Mouse (Mus musculus) thymus, postnatal 36 days (tissue): ENCODE results near the gene Otop3.

Experiments
- DNase-seq, 2 experiments: peaks; one replicate each; pipeline ENCODE4 v3.0.0; 2022; ENCODE audit warnings: mixed read lengths in 2 of 2

Gene Otop3

DNA sequence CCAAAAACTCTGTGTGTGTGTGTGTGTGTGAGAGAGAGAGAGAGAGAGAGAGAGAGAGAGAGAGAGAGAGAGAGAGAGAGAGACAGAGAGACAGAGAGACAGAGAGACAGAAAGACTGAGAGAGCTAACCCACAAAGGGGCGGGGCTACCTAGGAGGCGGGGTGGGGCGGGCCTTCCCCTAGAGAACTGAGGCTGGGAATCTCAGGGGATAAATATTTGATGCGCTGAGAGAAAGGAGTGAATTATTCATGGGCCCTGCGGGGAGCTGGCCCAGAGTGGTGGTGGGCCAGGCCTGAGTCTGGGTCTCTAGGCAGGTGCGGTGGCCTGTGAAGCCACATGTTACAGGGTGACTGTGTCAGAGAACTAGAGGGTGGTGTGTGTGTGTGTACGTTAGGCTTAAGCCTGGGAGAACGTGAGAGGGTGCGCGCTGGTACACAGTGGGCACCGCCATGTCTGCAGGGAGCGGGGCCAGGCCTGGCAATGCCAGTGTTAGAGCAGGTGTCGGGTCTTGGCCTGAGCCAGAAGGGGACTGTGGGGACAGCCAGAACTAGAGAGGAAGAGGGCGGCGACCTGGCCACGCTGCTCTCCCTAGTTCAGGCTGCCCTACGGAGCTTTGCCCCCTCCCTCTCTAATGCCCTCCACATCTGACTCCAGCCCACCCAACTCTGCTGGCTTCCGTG, 14.7 kb upstream of the Otop3 start:
- DNase-seq: no peak

DNA sequence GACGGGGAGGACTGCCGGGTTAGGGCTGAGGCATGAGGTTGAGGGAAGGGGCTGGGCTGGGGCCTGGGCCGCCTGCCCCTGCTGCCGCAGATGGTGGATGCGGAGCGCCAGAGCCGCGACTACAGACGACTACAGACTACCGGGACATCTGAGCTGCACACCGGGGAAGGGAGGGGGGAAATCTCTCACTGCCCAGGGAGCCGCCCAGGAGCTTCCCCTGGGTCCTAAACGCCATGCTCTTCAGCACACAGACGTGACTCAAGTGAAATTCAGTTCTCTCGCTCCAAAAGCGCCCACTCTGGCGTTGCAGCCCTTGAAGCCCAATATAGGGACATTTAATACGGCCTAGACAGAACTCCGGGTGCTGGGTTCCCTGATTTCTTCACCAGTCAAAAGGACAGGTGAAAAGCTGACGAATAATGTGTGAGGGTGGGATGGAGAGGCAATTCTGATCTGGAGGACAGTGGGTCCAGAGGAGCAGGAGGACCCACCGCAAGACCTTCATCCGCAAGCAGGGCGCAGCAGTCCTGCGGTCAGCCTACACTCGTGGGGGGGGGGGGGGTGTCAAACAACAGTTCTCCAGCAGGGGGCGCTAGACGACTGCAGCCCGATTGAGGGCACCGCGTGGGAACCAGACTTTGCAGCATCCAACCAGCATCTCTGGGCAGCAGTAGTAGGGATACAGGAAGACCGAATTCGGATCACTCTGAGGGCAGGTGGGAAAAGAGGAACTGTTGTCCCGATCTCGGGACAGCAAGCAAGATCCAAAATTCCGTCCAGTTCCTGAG, 12.4 kb upstream of the Otop3 start, which contains the start of gene Ush1g:
TSS of gene Ush1g (minus strand) at position 136 of the 788 bp plus-strand sequence.
- peak; percentile 39 to 40 for DNase-seq

DNA sequence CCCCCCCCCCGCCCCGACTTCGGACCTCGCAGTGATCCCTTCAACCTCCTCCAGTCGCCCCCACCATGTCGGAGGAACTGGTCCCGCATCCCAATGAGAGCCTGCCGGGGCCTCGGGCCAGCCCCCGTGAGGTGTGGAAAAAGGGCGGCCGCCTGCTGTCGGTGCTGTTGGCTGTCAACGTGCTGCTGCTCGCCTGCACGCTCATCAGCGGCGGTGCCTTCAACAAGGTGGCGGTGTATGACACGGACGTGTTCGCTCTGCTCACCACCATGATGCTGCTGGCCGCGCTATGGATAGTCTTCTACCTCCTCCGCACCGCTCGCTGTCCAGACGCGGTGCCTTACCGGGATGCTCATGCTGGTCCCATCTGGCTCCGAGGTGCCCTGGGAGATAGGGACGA, 11.2 kb upstream of the Otop3 start:
- no peak for DNase-seq

DNA sequence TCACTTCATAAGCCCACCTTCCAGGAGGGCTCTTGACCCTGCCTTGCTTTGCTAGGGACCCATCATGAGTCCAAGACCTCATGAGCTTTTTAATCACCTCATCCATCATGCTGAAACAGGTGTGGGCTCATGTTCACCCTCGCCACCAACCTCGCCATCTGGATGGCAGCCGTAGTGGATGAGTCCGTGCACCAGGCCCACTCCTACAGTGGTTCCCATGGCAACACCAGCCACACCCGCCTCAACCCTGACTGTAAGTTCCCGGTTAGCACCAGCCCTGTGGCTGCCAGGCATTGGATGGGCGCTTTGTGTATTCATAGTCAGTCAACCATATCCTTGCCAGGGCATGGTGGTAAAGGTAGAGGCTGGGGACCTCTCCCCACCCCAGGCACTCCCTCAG, 7.8 kb upstream of the Otop3 start:
- DNase-seq: no peak

DNA sequence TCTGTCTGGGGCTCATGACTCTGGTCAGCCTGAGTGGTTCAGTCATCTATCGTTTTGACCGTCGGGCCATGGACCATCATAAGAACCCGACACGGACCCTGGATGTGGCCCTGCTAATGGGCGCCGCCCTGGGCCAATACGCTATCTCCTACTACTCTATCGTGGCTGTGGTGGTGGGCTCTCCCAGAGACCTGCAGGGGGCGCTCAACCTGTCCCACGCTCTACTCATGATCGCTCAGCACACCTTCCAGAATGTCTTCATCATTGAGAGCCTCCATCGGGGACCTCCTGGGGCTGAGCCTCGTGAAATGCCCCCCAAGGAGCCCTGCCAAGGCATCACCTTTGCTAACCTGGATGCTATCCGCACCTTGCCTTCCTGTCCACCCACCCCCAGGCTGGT, 5.2 kb upstream of the Otop3 start:
- peak in 1 of 2 experiments; percentile 39 for DNase-seq

DNA sequence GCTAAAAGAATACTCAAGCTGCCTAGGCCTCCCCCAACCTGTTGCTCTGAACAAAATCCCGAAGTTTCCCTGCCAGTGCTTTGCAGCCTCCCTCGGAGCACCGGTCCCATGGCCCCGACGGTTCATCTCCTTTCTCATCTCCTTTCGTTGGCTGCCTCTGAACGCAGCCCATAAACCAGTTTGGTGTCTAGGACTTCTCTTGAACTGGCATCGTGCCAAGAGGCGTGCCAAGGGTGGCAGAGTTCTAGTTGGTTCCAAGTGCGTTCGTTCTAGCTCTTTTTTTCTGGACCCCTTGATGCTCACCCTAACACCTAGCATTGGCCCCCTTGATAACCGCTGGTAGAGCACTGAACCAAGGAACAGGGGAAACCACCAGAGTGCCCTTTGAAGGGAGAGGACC, 692 bp downstream of the Otop3 start:
- DNase-seq: no peak

DNA sequence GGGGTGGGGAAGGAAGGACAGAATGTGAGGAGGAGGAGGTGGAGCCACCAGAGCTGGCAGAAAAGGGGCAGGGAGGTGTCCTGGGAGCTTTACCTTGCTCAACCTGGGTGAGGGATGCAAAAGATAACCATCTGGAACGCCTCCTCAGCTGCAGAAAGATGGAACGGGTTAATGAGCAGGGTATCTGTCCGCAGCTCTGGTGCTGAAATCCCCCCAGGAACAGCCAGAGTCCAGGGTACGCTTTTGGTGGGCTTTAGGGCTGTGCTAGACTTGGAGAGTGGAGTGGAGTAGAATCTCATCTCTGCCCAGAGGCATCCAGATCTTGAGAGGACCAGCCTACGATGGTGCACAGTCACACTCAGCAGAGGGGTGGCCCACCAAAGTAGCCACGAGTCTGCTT, 1.6 kb downstream of the Otop3 start:
- no peak for DNase-seq

DNA sequence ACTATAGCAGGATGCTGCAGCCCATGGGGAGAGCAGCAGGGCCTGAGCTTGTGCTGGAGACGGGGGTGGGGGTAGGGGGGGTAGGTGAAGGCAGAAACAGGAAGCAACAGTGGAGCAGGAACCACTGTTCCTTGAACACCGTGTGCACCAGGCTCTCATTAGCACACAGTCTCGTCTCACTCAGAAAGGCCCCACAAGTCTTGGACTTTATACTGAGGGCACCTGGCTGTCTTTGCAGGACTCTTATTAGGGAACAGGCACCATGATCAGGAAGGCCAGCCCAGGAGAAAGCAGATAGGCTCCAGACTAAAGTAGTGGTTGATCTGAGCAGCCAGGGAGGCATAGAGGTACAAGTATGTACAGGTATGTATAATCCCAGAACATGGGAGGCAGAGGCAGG, 2.8 kb downstream of the Otop3 start:
- no peak for DNase-seq

DNA sequence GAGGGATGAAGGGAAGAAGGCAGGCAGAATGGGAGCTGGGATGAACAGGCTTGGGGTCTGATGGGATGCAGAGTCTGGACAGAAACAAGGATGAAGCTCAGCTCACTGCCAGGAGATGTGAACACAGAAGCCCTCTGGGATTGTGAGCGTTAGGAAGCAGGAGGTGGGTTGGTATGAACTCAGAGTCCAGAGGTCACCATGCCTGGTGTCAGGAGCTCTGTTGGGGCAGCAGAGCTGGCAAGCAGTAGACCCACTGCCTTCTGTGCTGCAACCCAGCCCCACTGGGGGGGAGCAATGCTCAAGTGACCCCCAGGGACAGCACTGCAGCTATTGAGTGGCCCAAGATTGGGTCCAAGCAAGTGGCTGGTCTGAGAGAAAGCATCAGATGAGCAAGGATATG, 3.3 kb downstream of the Otop3 start:
- DNase-seq: no peak

DNA sequence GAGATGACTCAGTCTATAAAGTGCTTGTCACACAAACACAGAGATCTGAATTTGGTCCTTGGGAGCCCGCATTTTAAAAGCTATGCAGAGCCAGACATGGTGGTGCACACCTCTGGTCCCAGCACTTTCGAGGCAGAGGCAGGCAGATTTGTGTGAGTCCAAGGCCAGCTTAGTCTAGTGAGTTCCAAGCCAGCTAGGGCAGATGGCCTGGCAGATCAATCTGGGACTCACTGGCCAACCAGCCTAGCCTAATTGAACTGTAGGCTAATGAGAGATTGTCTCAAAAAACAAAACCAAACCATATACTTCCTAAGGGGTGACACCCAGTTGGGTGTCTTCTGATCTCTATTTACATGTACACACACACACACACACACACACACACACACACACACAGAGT, 6.7 kb downstream of the Otop3 start:
- no peak for DNase-seq

DNA sequence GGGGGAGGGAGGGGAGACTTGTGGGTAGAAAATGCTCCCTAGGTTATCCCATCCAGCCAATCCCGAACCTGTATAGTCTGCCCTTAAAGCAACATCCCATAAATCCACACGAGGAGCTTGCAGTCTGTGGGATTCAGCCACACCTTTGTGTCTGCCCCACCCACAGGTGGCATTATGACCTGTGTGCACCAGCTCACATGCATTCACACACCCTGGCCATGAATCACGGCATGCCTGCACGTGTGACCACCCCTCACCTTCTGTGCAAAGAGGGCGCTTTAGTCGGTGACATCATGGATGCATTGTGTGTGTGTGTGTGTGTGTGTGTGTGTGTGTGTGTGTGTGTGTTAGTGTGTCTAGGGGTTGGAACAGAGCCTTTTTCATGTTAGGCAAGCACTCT, 7.3 kb downstream of the Otop3 start:
- no peak for DNase-seq

DNA sequence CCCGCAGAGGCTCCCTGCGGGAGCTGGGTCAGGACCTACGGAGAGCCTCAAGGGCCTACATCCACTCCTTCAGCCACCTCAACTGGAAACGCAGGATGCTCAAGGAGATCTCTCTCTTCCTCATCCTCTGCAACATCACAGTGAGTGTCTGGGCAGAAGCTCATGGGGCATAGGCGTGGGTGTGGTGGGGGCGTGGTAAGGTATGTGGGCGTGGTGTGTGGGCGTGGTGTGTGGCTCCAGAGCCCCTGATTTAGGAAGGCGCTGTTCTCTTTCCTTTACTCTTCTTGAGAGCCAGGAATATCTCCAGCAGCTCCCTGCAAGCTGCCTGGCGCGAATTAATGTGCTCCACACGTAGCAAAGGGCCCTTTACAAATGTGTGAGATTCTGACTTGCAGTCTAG, 10.4 kb downstream of the Otop3 start:
- DNase-seq: no peak

DNA sequence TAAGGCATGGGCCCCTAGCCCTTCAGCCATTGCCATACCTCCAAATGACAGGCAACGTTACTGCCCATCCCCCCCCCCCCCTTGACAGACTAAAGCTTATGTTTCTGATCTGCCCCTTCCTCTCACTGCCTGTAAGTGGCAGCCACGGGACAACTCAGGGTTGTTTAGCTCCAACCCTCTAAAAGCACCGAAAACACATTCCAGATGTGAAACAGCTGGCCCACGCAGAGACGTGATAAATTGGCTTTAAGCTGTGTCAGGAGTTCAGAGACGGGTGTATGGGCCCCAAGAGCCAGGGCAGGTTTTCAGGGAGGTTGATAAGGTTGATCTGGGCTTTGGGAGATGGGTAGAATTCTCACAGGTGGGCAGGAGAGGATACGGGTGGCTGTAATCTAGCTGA, 11.0 kb downstream of the Otop3 start:
- no peak for DNase-seq

DNA sequence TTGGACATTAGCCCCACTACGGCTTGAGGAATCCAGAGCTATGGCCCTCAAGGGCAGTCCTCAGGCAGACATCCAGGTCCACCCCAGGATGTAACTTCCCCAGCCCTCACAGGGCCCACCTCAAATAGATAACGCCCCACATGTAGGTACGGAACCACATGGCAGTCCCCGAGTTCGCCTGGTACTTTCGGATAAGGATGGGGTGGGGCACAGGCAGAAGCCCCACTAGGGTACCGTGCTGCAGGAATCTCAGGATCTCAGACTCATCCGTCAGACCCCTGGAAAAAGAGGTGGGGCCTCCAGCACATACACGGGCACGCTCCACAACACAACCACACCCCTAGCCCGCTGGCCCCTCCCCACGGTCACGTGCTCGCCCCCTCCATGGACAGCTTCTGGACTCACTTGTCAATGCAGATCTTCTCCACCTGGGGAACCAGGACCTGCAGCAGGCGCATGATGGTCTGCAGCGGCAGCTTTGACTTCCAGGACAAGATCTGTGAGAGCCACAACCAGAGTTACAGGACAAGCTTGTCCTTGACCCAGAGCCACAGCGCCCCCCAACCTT, 14.2 kb downstream of the Otop3 start:
- peak in 1 of 2 experiments; percentile 18 for DNase-seq

DNA sequence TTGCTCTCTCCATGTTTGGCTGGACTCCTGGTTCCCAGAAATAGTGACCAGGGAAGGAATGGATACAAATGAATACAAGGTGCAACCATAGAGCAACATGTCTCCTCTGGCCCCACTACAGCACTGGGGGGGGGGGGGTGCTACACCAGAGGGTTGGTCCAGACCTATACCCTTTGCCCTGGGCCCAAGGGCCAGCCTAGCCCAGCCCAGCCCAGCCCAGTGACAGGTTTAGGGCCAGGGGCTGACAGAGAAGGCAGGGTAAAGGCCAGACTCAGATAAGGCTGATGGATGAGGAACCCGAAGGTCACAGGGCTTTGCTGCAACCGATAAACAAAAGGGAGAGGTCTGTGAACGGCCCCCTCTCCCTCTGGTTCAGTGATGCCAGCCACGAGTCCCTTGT, 15.4 kb downstream of the Otop3 start:
- no peak for DNase-seq

DNA sequence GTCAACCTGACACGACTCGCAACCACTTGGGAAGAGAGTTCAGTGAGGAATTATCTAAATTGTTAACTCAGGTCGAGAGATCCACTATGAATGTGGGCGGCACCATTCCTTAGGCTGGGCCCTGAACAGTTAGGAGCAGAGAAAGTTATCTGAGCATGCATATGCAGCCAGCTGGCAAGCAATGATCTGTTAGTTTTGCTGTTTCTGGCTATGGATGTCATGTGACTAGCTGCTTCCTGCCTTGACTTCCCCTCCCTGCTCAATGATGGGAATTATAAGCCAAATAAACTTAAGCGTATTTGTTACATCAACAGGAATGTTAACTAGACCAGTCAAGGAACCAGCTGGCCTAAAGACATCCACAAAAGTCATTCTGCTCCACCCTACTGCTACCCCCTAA, 18.8 kb downstream of the Otop3 start:
- no peak for DNase-seq

DNA sequence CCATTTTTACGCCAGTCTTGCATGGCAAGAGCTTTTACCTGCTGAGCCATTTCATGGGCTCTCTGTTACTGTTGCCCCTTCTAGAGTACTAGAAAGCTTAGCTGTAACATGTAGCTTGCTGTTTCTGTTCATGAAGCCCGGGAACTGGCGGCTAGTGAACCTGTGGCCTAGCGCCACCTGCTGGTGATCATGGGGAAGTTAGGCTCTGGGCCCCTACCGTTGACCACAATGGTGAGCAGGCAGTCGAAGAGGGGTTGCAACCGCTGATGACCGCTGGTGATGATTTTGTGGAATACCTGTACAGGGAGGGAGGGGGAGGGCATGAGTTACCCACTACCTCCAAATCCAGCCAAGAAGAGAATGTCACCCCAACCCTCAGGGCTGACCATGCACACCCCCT, 19.7 kb downstream of the Otop3 start:
- DNase-seq: peak; percentile 56

DNA sequence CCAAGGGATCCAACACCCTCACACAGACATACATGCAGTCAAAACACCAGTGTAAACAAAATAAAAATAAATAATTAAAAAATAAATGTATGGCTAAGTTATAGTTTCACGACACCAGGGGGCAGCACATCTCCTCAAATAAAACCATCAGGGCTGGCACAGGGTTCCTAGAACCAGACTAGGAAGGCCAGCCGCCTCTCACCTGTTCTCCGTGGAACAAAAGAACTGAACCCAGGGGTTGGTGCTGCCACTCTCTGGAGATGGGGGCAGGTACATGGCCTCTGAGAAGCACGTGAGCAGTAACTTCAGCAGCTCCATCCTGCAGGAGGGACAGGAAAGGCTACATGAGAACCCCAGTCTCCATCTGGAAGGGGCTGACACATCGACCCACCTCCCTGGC, 23.9 kb downstream of the Otop3 start:
- peak; percentile 71 to 75 for DNase-seq

DNA sequence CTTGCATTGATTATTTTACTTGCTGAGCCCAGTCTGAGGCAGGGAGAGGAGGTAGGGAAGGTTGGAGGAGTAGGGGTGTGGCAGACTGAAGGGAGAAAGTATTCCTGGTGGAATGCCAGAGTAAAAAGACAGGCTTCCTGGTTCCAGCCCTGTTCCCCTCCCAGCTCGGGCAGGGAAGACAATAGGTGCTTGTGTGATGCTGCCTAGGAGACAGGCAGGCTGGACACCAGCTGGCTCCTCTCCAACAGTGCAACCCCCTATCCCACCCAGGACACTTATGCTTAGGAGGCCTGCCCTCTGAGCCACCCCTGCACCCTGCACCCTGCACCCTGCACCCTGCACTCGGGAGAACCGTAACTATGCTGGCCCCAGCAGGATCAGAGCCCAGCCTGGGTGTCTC, 24.8 kb downstream of the Otop3 start:
- DNase-seq: no peak

DNA sequence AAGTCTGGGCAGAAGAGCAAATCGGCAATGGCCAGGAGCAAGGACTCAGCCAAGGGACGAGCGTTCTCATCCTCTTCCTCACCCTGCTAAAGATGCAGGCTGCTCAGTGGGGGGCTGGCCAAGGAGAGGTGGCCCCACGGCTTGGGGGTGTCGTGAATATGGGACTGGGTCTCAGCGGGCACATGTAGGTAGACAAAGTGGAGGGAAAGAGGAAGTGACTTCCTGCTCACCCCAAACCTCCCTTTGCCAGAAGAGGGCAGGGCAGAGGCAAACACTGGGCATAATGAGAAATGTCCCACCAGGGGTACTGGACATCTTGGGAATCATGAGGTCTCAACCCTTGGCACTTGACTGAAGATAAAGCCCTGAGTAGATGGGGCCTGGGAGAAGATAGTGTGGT, 25.2 kb downstream of the Otop3 start:
- DNase-seq: peak; percentile 62 to 68

DNA sequence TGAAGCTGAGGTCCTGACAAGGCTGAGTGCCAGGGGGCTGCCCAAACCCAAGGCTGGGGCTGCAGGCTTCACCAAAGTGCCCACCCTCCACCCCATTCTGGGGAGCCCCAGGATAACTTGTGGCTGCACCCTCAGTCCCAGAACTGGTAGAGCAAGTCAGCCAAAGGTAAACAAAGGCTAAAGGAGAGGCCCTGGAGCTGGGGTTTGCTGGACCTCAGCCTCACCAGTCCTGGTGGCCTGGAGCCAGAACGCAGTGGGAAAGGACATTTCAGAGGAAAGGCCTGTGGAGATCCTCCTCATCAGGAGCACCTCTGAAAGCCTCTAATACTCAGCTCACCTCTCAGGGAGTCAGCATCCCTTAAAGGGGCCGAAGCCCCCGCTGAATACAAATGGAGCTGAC, 29.6 kb downstream of the Otop3 start:
- DNase-seq: no peak

DNA sequence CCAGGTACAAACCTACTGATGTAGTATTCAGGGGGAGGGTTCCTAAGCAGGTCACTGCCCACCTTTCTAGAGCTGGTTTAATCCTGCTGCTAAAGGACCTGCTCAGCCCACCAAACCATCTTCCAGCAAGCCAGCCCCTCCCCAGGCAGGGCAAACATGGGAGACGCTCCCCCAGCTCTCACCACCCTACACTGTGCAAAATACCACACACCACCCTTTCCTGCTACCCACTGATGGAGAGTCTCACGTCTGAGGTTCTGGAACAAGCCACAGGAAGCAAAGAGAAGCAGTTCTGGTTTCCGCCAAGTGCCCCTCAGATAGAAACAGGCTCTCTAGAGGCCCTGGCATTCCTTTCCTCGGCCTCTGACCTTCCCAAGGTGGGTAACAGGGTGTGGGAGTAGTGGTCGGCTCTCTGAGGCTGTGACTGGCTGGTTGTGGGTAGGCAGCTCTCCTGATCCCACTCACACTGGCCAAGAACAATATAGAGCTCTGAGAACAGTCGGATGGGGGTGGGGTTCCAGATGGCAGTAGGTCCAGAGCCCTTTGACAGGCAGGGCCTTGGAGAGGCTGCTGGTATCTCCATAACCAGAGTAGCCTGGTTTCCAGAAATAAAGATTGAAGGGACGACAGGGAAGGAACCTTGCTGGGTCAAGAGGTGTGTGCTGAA, 31.6 kb downstream of the Otop3 start:
- DNase-seq: no peak

DNA sequence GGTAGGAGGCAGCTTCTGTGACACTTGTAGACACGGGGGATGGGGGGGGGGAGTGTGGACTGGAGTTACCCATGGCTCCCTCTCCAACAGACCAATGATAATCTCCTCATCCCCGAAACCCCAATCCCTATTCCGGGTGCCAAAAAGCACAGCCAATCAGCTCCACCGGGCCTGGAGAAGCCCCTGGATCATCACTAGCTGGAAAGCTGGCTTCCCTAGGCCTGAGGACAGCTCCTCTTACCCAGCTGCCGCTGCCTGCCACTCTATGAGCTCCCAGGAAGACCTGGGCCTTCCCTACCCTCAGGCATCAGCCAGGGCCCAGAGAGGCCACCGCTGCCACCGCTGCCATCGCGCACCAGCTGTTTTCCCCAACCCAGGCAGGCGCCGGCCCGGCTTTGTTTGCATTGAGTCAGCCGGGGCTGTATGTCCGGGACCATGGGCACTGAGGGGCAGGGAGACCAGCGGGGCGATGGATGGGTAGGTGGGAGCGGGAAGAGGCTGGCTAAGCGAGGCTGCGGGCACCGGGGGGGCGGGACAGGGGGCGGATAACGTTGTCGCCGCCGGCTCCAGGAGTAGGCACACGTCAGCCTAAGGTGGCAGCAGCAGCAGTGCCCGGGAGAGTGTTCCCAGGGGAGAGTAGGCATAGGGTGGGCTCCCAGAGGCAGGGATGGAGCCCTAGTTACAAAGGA, 32.3 kb downstream of the Otop3 start:
- DNase-seq: peak; percentile 35 to 53
